Mouse (Mus musculus): ENCODE measurements around the gene Tnfsf13. TPM values are rescaled to one million over a fixed set of nuclear protein-coding genes. Genes with fewer than 3 reads are reported as not detected.
A peak's percentile ranks its signal among the peaks of the same experiment; 100 is the strongest.

Tnfsf13 gene
- polyA plus RNA-seq, 2 experiments = 0.77 to 4.4 TPM

DNA sequence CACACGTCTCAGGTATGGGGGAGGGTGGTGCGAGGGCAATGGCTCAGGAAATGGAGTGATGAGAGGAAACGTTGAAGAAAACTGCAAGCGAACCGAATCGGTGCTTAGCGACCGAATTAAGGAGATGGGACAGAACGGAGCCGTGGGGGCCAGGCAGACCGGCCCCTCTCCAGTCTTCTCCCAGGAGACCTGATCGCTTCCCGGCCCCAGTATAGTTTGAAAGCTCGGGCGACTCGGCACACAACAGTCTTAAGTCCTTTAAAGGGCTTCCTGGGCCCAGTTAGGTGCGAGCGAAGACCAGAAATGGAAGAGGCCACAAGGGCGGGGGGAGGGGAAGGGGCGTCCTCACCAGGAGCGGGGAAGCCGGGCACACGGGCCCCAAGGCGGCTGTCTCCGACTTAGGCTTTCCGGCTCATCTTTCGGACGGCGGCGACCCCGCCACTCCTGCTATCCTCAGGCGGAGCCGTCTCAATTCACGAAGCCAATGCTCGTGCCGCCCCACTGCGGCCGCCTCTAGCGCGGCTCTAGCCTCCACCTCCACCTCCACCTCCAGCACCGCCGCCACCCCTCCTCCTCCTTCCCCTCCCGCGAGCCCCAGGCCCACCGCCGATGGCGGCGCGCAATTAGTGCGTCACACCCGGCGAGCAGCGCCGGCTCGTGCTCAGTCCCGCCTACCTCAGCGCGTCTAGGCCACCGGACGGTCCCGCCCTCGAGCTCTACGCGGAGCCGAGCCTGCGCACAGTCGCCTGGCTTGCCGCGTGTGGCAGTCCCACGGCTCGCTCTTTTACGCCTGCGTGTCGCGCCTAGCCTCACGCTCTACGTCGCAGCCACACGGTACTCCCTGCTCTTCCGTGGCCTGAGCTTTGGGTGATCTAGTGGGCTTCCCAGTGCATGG, 4.0 kb downstream of the Tnfsf13 start, which contains the start of gene Senp3:
Gene Senp3 (minus strand): TSS at position 771 of the 895 bp plus-strand sequence.
- H3K27me3 ChIP-seq (ENCODE audit: control insufficient read depth, insufficient read depth, low read length) = no peaks in the 10 kb centered on the region
- H3K4me1 ChIP-seq (ENCODE audit: control insufficient read depth, insufficient read depth, low read length) = peaks cover 35% of the 10 kb centered on the region
- DNase-seq (ENCODE audit: low spot score) (peak; percentile 97), ATAC-seq (ENCODE audit: low FRiP score, low read depth) (peak; percentile 92)
- no peaks in the 10 kb centered on the region for H3K9me3 ChIP-seq (ENCODE audit: control insufficient read depth, low read length)
- H3K4me2 ChIP-seq (replicated peaks; ENCODE audit: low read depth, low read length, severe bottlenecking) = peak within 1 kb of the TSS; percentile 88
- peak within 1 kb of the TSS; percentile 87 for H3K4me3 ChIP-seq (replicated peaks; ENCODE audit: low read length)
- WGBS = 2% methylated on average over 58 of the region's 80 CpGs
- H3K27ac ChIP-seq (replicated peaks; ENCODE audit: low read depth, low read length) = peak within 1 kb of the TSS; percentile 87
- H3K9ac ChIP-seq (ENCODE audit: low read depth, low read length, severe bottlenecking) = peak within 1 kb of the TSS; percentile 74
- peaks cover 38% of the 10 kb centered on the region for H3K36me3 ChIP-seq (ENCODE audit: control insufficient read depth, insufficient read depth, low read length)
- peak; percentile 77; the same call in 1 of the 2 replicates for TF ChIP-seq POLR2A (IDR thresholded peaks at IDR 0.05; ENCODE audit: borderline replicate concordance, extremely low read depth, insufficient read depth, insufficient read length)

DNA sequence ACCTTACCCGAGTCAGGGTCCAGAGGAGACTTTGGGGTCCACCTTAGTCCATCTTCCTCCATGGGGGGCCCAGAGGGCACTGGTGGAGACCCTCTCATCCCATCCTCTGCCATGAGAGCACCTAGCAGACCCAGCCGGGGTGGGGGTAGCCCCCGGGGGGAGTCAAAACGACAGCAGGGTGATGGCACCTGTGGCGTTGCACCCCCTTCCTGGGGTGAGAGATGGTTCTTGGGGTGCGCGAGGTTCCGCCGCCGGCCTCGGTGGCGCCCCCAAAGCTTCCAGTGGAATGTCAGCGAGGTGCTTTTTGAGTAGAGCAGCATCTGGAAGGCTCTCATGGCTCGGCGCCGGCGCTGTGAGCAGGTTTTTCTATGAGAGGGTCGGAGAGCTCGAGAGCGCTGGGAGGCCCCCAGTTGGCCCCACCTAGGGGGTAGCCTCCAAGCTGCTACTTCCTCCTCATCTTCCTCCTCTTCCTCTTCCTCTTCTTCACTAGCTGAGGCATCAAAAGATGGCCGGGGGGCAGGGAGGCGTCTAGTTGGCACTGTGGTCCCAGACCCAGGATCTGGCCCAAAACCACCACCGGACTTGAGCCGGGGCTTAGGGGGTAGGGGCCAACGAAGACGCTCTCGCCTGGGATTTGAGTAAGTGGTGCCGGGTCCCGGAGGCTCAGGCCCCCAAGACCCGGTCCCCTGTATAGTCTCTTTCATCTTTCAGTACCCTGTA, 5.3 kb downstream of the Tnfsf13 start:
- peak overlapping the region; percentile 74; the same call in 1 of the 2 replicates for H3K9ac ChIP-seq (ENCODE audit: low read depth, low read length, severe bottlenecking)
- H3K36me3 ChIP-seq (ENCODE audit: control insufficient read depth, insufficient read depth, low read length) = peaks cover 51% of the 10 kb centered on the region

DNA sequence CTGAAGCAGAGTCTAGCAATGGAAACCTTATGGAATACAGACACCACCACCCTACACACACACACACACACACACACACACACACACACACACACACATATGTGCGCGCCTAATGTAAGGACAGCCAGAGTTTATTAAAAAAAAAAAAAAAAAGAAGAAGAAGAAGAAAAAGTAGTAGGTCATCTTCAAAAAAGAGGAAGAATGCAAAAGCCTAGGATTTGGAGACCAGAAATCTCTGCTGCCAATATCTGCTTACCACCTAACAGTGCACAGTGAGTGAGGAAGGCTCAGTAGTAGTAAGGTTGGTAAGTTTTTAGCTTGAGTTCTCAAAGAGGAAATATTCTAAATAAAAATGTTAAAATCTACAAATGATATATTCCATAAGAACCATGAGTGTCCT, 6.4 kb downstream of the Tnfsf13 start:
- no peak for DNase-seq (ENCODE audit: low spot score)
- 100% methylated on average over 2 of the region's 2 CpGs for WGBS
- H3K9ac ChIP-seq (ENCODE audit: low read depth, low read length, severe bottlenecking) = no peak overlapping the region
- H3K4me1 ChIP-seq (ENCODE audit: control insufficient read depth, insufficient read depth, low read length) = peaks cover 23% of the 10 kb centered on the region
- H3K4me3 ChIP-seq (replicated peaks; ENCODE audit: low read length) = no peak overlapping the region
- TF ChIP-seq POLR2A (IDR thresholded peaks at IDR 0.05; ENCODE audit: borderline replicate concordance, extremely low read depth, insufficient read depth, insufficient read length) = no peak
- no peaks in the 10 kb centered on the region for H3K9me3 ChIP-seq (ENCODE audit: control insufficient read depth, low read length)
- H3K27me3 ChIP-seq (ENCODE audit: control insufficient read depth, insufficient read depth, low read length) = no peaks in the 10 kb centered on the region
- no peak overlapping the region for H3K27ac ChIP-seq (replicated peaks; ENCODE audit: low read depth, low read length)
- H3K4me2 ChIP-seq (replicated peaks; ENCODE audit: low read depth, low read length, severe bottlenecking) = no peak overlapping the region
- no peak for ATAC-seq (ENCODE audit: low FRiP score, low read depth)
- peaks cover 62% of the 10 kb centered on the region for H3K36me3 ChIP-seq (ENCODE audit: control insufficient read depth, insufficient read depth, low read length)

More for the DNA sequence above, 5.3 kb downstream of the Tnfsf13 start:
- no peak for TF ChIP-seq POLR2A (IDR thresholded peaks at IDR 0.05; ENCODE audit: borderline replicate concordance, extremely low read depth, insufficient read depth, insufficient read length)
- H3K27ac ChIP-seq (replicated peaks; ENCODE audit: low read depth, low read length) = no peak overlapping the region
- H3K27me3 ChIP-seq (ENCODE audit: control insufficient read depth, insufficient read depth, low read length) = no peaks in the 10 kb centered on the region
- 90% methylated on average over 30 of the region's 30 CpGs for WGBS
- peaks cover 23% of the 10 kb centered on the region for H3K4me1 ChIP-seq (ENCODE audit: control insufficient read depth, insufficient read depth, low read length)
- H3K4me2 ChIP-seq (replicated peaks; ENCODE audit: low read depth, low read length, severe bottlenecking) = peak overlapping the region; percentile 88
- peak overlapping the region; percentile 87 for H3K4me3 ChIP-seq (replicated peaks; ENCODE audit: low read length)
- no peak for ATAC-seq (ENCODE audit: low FRiP score, low read depth)
- DNase-seq (ENCODE audit: low spot score) = no peak
- no peaks in the 10 kb centered on the region for H3K9me3 ChIP-seq (ENCODE audit: control insufficient read depth, low read length)

DNA sequence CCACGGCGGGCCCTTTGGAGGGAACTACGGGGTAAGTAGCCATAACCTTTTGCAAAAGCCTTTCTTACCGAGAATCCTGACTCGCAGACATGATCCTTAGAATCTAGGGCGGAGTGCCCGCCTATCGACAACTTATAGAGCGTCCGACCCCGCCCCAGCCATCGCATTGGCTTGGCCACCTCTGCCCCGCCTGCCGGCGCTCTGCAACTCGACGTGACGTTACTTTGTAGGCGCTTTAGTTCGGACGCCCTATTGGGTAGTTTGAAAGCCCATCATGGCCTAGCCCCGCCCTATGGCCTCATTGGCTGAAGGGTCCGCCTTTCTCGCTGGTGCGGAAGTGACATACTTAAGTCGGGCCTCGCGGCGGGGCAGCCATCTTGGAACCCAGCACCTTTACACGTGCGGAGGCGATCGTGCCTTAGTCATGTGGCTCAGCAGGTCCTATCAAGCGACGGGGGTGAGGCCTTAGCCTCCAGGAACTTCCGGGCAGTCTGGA, 13.3 kb downstream of the Tnfsf13 start, which contains the start of gene Eif4a1:
Gene Eif4a1 (minus strand): TSS at position 213 of the 496 bp plus-strand sequence.
- DNase-seq (ENCODE audit: low spot score) (peak; percentile 100), ATAC-seq (ENCODE audit: low FRiP score, low read depth) (peak; percentile 97)
- peak within 1 kb of the TSS; percentile 88 for H3K4me2 ChIP-seq (replicated peaks; ENCODE audit: low read depth, low read length, severe bottlenecking)
- peaks cover 85% of the 10 kb centered on the region for H3K36me3 ChIP-seq (ENCODE audit: control insufficient read depth, insufficient read depth, low read length)
- H3K4me1 ChIP-seq (ENCODE audit: control insufficient read depth, insufficient read depth, low read length) = peaks cover 15% of the 10 kb centered on the region
- WGBS = under 1% methylated on average over 36 of the region's 36 CpGs
- H3K9ac ChIP-seq (ENCODE audit: low read depth, low read length, severe bottlenecking) = peak within 1 kb of the TSS; percentile 99
- TF ChIP-seq POLR2A (IDR thresholded peaks at IDR 0.05; ENCODE audit: borderline replicate concordance, extremely low read depth, insufficient read depth, insufficient read length) = peak; percentile 96; the same call in 1 of the 2 replicates
- H3K27ac ChIP-seq (replicated peaks; ENCODE audit: low read depth, low read length) = peak within 1 kb of the TSS; percentile 97
- no peaks in the 10 kb centered on the region for H3K27me3 ChIP-seq (ENCODE audit: control insufficient read depth, insufficient read depth, low read length)
- H3K9me3 ChIP-seq (ENCODE audit: control insufficient read depth, low read length) = no peaks in the 10 kb centered on the region
- H3K4me3 ChIP-seq (replicated peaks; ENCODE audit: low read length) = peak within 1 kb of the TSS; percentile 100

DNA sequence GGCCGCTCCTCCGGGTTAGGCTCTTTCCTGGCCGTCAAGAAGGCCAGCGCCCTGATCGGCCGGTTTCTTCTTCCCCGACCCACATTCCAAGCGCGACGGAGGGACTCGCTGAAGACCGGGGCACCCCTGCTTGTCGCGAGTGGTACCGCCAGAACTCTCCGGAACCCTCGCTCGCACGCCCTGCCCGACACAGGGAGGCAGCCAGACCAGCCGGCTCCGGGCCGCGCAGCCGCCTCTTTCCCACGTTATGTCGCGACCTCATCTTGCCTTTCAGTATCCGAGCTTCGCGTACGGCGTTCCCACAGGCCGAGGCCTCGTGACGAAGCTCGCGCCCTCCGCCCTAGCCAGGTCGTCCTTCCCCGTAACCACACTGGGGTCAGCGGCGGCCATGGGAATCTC, 13.9 kb downstream of the Tnfsf13 start:
- no peak for TF ChIP-seq POLR2A (IDR thresholded peaks at IDR 0.05; ENCODE audit: borderline replicate concordance, extremely low read depth, insufficient read depth, insufficient read length)
- H3K27me3 ChIP-seq (ENCODE audit: control insufficient read depth, insufficient read depth, low read length) = no peaks in the 10 kb centered on the region
- peak overlapping the region; percentile 99 for H3K9ac ChIP-seq (ENCODE audit: low read depth, low read length, severe bottlenecking)
- H3K27ac ChIP-seq (replicated peaks; ENCODE audit: low read depth, low read length) = peak overlapping the region; percentile 97
- ATAC-seq (ENCODE audit: low FRiP score, low read depth) (no peak), DNase-seq (ENCODE audit: low spot score) (no peak)
- H3K4me2 ChIP-seq (replicated peaks; ENCODE audit: low read depth, low read length, severe bottlenecking) = peak overlapping the region; percentile 88
- H3K4me1 ChIP-seq (ENCODE audit: control insufficient read depth, insufficient read depth, low read length) = peaks cover 15% of the 10 kb centered on the region
- peaks cover 84% of the 10 kb centered on the region for H3K36me3 ChIP-seq (ENCODE audit: control insufficient read depth, insufficient read depth, low read length)
- H3K9me3 ChIP-seq (ENCODE audit: control insufficient read depth, low read length) = no peaks in the 10 kb centered on the region
- WGBS = under 1% methylated on average over 43 of the region's 43 CpGs
- H3K4me3 ChIP-seq (replicated peaks; ENCODE audit: low read length) = peak overlapping the region; percentile 100

All from limb, embryonic 14.5 days (tissue).